Mouse (Mus musculus) left cerebral cortex, adult 9 months (tissue): ENCODE data around the gene Cd160.
A peak's percentile ranks its signal among the peaks of the same experiment; 100 is the strongest.

ENCODE experiments used
- DNase-seq, 2 experiments: peaks; one replicate each; pipeline ENCODE4 v3.0.0; 2022; ENCODE audit warnings: low spot score in 2 of 2

The Cd160 gene

DNA sequence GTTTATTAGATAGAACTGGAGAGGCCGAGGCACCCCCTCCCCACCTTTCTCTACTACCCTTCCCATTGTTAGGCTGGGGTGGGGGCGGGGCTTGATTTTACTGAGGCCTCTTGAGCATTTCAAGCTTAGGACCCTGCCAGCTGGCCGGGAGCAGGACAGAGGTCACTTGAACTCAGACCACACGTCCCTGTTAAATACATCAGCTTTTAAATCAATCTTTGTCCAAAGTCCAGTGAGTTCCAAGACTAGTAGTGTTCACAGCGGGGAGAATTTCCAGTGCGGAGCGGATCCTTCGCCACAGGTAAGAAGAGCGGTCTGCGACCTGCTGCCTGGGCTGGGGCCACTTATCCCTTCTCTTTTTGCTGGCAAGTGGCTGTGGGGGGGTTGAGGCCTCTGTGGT is 705 bp upstream of the Cd160 start:
- no peak for DNase-seq

DNA sequence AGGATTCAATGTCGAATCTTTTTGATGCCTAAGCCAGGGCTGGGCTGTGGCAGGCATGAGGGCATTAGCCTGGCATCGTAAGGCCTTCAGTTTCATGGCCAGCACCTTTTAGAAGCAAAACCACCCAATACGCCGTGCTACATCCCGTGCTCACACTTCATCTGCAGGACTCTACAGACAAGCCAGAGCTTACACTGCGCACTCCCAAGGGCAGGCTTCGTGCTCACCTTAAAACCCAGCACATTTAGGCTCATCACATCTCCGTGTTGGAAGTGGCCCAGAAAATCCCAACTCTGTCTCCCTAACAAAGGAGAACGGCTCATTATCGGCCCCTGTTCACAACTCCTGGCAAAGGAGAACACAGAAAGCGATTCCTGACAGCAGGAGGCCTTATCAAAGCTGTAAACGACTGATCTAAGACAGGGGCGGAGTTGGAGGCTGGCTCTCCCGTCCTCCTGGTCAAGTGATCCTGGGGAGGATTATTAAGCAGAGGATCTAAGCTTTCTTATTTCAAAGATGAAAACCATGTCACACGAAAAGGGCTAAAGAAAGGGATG is 765 bp downstream of the Cd160 start:
- no peak for DNase-seq

DNA sequence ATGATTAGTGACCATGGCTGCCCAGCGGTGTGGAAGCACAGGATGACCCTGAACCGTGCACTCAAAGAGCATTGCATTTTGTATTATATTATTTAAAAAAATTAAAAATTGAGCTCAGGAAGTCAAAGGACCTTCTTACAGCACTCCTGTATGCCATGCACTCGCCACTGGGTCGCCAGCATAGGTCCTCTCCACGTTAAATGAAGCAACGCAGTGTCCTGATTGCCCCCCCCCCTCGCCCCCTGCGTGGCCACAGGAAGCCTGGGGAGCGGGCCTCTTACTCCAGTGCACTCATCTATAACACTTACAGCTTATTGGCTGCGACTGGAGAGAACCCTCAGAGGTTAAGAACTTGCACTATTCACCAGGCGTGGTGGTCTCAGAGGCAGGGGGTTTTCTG is 3.9 kb downstream of the Cd160 start:
- DNase-seq, result no peak

DNA sequence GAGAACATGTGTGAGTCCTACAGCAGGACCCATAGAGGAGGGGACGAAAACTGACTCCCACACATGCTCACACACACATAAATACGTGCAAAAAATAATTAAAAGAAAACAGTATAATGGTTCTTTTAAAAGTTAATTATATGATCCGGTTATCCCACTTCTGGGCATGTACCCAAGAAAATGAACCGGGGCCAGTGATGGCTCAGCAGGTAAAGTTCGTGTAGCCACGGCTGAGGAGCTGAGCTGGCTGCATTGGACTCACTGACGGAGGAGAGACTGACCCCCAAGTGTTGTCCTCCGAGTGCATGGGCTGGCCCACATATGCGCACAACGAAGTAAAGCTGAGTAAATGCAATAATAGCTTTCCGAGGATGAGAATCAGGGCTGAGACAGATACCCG is 4.5 kb downstream of the Cd160 start:
- no peak for DNase-seq

DNA sequence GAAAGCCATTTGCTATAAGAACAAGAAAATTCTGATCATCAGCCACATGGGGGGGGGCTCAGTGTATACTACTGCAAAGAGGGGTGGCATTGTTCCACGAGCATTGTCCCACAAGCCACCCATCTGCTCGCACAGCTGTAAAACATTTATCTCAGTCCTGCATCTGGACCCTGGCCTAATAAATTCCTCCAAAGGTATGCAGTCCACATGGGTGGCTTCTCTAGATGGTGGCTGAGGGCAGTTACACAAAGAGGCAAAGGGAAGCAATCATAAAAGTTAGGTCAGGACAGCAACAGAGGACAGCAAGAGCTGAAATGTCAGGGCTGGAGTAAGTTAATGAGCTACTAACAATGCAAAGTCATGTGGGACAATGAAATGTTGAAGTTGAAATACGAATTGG is 5.5 kb downstream of the Cd160 start:
- DNase-seq, result no peak

DNA sequence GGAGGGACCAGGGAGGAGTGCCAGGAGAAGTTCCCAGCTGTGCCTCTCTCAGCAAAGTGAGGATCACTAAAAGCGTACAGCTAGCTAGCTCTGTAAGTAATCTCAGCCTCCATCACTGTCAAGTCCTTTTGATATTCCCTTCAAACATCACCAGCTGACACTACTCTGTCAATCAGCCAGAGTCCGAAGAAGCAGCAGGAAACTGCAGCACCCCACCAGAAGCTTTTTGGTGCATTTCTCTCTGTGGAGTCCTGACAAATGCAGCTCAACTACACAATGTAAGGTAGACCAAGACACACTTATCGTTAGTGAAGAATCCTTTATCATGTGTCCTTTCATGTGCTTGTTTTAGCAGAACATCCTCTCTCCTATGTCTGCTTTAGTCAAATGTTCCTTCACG is 7.6 kb downstream of the Cd160 start:
- DNase-seq, result no peak

DNA sequence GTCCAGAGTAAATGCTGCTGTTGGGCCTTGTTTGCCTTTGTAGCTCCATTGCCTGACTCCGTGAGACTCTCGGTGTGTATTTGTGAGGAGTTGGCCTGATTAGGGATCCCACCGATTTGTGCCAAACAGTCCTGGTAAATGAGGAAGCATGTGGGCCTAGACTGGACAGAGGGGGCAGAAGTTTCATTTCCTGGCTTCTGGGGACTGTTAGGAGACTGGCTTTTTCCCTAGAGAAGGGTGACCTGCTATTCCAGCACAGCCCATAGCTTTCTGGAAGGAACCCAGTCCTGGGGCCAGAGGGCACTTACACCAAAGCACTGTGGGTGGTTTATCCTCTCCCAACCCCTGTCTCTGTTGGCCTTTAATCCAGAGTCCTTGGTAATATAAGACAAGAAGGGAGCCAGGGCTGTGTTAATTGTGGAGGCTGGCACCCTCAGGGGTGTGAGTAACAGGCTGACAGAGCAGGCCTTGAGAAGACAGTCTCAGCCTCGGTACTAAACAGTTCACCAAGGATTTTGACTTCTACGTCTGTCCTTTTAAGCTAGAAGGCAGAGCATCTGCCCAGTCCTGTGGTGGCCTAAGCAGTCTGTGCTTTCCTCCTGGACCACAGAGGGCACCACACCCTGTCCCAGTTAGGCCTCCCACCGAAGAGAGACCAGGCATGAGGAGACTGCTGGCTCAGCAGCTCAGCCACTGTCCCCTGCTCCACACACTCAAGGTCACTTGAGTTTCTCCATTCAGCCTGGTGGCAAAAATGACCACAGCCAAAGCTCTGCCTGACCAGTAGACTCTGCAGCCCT is 8.8 kb downstream of the Cd160 start:
- DNase-seq, result no peak

DNA sequence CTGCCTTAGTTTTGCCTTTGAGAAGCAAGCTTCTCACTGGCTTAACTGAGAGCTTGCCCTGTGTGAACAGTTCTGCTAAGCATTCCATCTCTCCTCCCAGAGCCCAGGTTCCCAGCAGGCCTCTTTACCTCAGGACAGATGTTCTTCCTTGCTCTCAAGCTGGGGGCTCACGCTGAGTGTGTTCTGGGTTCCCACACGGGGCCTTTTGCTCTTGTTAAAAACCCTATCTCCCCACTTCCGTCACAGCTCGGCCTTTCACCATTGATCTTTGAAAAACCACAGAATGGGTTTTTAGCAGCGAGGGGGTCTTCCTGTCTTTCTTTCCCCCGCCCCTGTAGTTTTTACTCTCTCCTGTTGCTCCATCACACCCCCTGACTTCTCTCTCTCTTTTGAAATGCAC is 14.8 kb downstream of the Cd160 start:
- no peak for DNase-seq

DNA sequence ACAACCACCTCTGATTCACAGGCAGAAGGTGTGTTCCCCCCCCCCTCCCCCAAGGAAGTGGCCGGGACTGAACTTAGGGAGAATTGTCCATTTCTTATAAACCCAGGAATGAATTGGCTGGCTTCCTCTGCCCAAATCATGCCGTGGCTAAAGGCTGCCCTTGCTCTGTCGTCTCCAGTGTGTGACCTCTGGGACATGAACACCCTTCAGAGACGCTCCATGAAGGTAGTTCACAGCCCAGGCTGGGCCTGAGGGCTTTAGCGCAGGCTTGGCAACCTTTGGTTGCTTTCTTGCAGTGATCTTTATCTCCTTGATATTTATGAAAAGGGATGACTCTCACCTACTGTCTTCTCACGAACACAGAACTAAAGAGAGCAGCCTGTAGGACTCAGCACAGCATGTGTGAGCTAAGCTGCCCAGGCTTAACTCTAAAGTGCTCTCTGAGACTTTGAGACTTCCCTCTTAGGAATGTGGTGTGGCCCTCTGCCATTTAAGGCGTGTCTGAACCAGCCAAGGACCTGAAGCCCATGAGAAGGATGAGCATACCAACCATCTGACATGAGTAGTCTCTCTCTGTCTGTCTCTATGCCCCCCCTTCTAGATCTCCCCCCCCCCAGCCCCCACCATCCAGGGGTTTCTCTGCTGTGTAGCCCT is 15.4 kb downstream of the Cd160 start:
- no peak for DNase-seq

DNA sequence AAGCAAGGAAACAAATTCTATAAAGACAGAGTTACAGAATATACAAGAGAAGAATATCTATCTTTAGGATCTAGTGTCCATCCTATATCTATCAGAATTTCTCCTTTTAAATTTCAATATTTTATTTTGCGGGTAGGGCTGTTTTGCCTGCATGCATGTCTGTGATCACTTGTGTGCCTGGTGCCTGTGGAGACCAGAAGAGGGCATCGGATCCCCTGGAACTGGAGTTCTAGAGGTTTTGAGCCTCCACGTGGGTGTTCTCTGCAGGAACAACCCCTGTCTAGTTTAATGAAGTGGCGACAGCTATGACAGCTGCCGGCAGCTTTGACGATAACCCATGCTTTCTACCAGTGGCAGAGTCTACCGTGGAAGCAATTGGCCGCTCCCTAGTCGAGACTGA is 16.0 kb downstream of the Cd160 start:
- DNase-seq, result peak in 1 of 2 experiments; percentile 25

DNA sequence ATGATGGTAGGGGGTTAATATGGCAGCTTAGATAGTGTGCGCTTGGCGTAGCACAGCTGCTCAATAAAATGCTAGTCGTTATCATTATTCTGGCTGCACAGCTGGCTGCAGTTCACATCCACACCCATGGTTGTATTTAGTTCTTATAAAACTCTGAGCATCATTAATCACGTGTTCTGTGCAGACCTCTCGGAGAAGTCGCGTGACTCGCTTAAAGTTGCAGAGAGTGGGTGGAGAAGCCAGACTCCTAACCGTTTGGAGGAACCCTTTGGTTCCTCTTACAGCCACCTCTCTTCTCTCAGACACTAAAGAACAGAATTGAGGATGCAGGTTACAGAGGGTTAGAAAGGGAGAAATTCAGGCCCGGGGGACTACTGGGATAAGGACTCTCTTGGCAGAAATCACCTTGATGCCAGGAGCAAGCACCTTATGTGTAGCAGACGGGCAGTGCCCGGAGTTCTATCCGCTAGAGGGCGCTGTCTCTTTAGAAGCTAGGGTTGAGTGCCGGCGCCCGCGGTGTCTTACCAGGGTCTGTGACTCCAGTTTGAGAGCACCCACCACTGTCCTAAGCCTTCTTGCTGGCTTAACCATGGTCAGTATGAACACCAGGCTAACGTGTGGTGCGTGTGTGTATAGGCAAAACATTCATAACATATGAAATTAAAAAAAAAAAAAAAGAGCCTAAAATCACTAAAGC is 16.6 kb downstream of the Cd160 start:
- DNase-seq, result peak in 1 of 2 experiments; percentile 80

DNA sequence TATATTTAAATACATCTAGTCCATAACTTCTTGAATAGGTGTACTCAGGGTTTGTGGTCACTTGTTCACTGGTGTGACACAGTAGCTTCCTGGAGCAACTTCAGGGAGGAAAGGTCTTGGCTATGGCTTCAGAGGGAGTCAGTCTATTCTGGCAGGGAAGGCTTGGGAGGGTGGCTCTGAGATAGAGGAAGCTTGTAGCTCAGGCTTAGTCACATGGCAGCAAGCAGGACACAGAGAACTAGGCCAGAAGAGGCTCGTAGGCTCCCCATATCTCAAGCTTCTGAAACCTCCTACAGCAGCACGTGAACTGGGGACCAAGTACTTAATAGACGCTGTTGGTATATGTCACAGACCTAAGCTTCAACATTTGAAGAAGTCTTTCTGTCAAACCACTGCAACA is 17.9 kb downstream of the Cd160 start:
- no peak for DNase-seq

DNA sequence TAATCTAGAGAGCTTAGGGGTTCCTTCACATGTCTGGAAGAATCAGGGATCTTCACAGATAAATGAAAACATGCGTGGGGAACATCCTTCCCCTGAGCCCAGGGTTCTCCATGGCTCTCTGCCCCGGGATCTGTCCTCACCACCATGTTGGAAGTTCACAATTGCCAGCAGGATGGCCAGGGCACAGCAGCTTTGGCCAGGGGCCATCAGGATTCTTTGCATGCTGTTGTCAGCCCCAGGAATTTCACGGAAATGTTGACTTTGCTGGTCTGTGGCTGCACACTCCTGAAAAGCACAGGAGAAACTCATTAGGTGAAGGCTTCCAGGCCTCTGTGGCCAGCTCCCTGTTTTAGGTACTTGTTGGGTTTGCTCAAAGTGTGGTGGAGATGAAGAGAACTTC is 20.5 kb downstream of the Cd160 start:
- no peak for DNase-seq

DNA sequence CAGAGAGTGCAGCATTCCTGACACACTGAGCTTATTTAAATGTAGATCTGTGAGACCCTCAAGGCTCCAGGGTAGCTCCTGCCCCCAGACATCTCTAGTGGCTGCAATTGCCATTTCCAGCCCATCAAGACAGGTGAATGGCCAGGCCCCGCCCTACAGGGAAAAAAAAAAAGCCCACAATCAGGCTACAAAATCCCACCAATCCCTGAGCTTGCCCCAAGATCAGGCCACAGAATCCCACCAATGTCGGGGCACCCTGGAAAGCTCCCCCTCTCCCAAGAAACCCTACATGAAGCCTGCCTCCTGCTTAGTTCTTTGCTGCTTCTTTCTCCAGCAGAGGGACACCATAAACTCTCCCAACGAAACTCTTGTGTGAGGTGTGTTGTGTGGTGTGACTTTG is 21.0 kb downstream of the Cd160 start:
- DNase-seq, result no peak

DNA sequence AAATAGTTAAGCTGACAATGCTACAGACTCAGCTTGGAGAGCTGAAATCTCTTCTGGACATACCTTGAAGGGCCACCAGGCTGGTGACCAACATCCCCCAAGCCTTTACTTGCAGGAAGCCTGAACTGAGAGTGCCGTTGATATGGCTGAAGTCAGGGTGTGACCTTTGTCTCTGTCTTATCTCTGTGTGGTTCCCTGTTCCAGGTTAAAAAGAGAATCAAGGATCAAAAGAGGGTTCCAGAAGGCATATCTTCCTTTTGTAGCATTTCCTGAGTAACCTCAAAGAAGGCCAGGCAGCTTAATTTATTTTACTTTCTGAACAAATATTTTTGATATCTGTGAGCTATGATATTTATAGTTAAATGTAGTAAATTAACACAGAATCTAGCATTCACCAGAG is 26.9 kb downstream of the Cd160 start:
- DNase-seq, result no peak

DNA sequence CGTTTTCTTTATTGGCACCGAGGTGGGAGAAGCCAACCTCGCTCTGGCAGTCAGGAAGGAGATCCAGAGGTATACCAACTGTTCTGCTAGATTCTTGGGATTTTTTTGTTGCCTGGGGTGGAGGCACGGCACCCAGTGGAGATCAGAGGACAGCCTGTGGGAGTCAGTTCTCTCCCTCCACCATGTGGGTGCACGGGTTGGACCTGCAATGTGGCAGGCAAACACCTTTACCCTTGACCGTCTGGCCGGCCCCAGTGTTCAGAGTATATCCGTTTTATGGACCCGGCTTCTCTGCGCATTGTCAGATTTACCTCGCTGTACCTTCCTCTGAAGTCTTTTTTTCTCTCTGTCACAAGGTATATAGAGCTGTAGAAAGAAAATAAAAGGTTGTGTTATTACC is 28.9 kb downstream of the Cd160 start:
- no peak for DNase-seq

DNA sequence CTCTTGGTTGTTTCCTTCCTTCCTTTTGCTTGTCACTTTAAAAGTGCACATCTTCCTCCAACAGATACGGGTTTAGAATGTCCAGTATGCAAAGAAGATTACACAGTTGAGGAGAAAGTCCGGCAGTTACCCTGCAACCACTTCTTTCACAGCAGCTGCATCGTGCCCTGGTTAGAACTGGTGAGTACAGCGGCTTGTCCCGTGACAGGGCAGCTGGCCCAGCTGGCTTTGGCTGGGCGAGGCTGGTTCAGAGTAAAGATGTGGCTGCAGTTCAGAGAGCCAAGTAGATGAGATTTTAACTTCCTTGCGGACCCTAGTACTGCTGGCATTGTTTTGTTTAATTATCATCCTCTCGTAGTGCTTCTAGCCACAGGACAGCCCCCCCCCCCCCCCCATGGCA is 40.6 kb downstream of the Cd160 start:
- peak in 1 of 2 experiments; percentile 11 for DNase-seq

DNA sequence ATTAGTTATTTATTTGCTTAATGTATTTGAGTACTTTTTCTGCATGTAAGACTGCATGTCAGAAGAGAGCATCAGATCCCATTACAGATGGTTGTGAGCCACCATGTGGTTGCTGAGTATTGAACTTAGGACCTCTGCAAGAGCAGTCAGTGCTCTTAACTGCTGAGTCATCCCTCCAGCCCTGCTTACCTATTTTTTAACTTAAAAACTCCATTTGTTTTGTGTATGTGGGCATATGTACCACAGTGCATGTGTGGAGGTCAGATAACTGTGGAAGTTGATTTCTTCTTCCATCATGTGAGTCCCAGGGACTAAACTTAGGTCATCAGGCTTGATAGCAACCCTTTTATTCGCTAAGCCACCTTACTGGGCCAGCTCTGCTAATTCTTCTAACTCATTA is 41.4 kb downstream of the Cd160 start:
- DNase-seq, result no peak

DNA sequence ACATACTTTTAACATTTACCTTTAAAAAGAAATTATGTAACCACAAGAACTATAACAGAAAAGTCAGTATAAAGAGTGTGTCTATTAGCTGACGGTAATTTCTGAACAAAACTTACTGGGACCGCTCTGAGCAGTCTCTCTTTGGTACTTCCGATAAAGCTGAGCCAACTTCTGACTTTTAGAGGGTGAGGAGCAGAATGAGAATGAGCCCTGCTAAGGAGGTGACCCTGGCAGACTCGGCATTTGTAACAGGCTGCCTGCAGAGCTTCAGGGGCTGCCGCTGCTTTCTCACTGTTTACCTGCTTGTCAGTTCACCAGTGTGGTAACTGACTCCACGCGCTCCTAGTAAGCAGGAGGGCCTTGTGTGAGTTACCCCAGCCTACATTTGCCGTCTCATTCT is 46.9 kb downstream of the Cd160 start:
- no peak for DNase-seq

DNA sequence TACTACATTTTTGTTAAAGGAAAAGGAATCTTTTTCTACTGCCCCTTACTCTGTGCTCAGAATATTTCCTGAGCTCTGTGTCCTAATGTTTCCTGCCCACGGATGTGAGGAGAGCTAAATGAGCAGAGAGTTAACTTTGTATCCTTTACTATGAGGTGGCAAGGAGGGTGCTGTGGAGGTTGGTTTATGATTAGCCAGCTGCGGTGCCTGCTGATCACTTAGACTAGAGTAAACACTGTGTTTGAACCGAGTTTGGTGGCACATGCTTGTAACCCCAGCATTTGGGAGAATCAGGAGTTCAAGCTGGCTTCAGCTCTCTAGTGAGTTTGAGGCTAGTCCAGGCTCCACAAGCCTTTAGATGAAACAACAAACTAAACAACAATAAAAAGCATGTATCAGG is 52.0 kb downstream of the Cd160 start:
- no peak for DNase-seq

DNA sequence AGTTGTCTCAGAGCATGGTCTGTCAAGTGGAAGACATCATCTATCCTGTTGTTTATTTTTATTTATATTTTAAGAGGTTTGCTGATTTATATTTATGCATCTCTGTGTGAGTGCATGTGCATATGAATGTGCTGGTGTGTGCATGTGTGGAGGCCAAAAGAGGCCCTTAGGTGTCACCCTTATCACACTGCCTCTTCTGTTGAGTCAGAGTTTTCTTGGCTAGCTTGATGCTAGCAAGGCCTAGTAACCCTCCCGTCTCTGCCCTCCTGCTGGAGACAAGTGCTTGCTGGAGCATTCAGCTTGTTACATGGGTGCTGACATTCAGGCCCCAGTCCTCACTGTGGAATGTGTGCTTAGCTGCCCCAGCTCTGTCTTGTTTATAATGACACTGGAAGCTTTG is 56.2 kb downstream of the Cd160 start:
- no peak for DNase-seq

DNA sequence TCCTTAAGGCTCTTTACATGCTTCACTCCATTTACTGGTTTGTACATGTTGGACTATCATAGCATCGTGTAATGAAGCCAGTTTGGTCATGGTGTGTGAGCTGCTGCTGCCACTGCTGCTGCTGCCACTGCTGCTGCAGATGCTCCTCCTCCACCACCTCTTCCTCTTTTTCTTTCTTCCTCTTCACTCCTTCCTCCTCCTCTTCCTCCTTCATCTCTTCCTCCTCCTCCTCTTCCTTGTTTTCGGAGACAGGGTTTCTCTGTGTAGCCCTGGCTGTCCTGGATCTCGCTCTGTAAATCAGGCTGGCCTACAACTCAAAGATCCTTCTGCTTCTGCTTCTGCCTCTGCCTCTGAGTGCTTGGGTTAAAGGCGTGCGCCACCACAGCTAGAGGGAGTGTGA is 59.2 kb downstream of the Cd160 start:
- no peak for DNase-seq

DNA sequence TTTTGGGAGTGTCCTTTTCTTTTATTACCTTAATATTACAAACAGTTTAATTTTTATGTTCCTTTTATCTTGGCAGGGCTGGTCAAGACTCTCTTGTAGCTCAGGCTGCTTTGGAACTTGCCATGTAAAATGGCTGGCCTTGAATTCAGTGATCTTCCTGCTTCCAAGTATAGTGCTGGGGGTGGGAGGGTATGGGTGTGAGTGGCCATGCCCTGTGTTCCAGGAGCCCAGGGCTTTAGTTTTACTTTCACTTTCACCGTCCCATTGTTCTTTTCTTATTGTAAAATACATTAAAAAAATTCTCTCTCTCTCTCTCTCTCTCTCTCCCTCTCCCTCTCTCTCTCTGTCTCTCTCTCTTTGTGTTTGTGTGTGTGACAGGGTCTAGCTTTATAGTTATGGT is 64.6 kb downstream of the Cd160 start:
- no peak for DNase-seq
